Mouse (Mus musculus): Measurements from ENCODE around the gene Dtd2. TPM values are rescaled to one million over a fixed set of nuclear protein-coding genes. Genes with fewer than 3 reads are reported as not detected.

Gene Dtd2
- total and polyA plus RNA-seq, 3 experiments, result 12.1 to 31.5 (median 12.8) TPM

GRCm38 (mm10) chr12:51974381-51974780 is 31.9 kb downstream of the Dtd2 start:
- H3K9me3 ChIP-seq (replicated peaks), result peaks cover 7% of the 10 kb centered on the region
- H3K4me3 ChIP-seq (ENCODE audit: low read depth, low read length), result no peak overlapping the region
- no peak for ATAC-seq (ENCODE audit: extremely low read depth, insufficient number of reproducible peaks, low FRiP score, poor library complexity, severe bottlenecking)
- peaks cover 15% of the 10 kb centered on the region for H3K4me1 ChIP-seq (ENCODE audit: insufficient read depth, low read depth, low read length)
- no peaks in the 10 kb centered on the region for H3K36me3 ChIP-seq (replicated peaks)
- H3K27me3 ChIP-seq (ENCODE audit: insufficient read depth, low read length), result 0 out of 2 replicates have a peak, but pooled peaks cover 2% of the 10 kb centered on the region
- no peak for TF ChIP-seq POLR2AphosphoS5 (IDR thresholded peaks at IDR 0.05; ENCODE audit: insufficient replicate concordance, low read depth, low read length)
- no peak for DNase-seq (ENCODE audit: low spot score)

DNA sequence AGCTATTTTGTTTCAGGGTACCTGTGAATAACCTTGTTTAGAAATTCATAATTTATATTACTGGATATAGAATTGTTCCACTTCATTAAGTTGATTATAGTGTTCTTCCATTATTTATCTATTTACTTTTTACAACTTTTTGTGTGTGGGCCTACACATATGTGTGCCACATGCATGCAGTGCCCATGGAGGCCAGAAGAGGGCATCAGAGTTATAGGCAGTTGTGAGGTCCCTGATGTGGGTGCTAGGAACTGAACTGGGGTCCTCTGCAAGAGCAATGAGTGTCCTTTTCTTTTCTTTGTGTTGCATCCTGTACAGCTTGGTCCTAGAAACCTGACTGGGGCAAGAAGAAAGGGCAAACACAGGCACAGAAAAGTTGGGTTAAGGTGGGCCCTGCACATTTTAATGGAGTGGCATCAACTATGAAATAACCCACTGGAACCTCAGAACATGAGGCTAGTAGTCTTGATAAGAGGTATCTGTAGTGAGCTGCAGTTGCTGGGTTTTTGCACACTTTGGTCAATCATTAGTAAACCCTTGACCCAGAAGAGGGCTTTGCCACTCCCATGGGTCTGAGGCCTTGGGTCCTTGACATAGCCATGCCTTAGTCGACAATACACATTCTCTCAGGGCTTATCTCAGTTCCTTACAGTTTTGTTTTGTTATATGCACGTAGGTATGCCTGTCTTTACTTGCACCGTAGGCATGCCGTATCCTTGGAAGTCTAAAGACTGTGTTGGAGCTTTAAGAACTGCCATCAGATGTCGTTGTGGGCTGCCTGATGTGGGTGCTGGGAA is 33.8 kb downstream of the Dtd2 start:
- 0 out of 2 replicates have a peak, but pooled peaks cover 2% of the 10 kb centered on the region for H3K27me3 ChIP-seq (ENCODE audit: insufficient read depth, low read length)
- no peak for TF ChIP-seq POLR2AphosphoS5 (IDR thresholded peaks at IDR 0.05; ENCODE audit: insufficient replicate concordance, low read depth, low read length)
- TF ChIP-seq CTCF (IDR thresholded peaks at IDR 0.05; ENCODE audit: low read depth, low read length), result no peak
- no peak for TF ChIP-seq GATA1 (IDR thresholded peaks at IDR 0.05; ENCODE audit: borderline replicate concordance, low read length)
- no peak for TF ChIP-seq TAL1 (conservative IDR thresholded peaks at IDR 0.05; ENCODE audit: low read depth, low read length)
- TF ChIP-seq GATA2 (IDR thresholded peaks at IDR 0.05; ENCODE audit: borderline replicate concordance, low read depth, low read length), result no peak
- H3K9me3 ChIP-seq (replicated peaks), result peaks cover 7% of the 10 kb centered on the region
- peaks cover 32% of the 10 kb centered on the region for H3K4me1 ChIP-seq (ENCODE audit: insufficient read depth, low read depth, low read length)
- ATAC-seq (ENCODE audit: extremely low read depth, insufficient number of reproducible peaks, low FRiP score, poor library complexity, severe bottlenecking), result no peak
- H3K36me3 ChIP-seq (replicated peaks), result peaks cover 8% of the 10 kb centered on the region
- H3K4me3 ChIP-seq (ENCODE audit: low read depth, low read length), result no peak overlapping the region
- no peak for DNase-seq (ENCODE audit: low spot score)

DNA sequence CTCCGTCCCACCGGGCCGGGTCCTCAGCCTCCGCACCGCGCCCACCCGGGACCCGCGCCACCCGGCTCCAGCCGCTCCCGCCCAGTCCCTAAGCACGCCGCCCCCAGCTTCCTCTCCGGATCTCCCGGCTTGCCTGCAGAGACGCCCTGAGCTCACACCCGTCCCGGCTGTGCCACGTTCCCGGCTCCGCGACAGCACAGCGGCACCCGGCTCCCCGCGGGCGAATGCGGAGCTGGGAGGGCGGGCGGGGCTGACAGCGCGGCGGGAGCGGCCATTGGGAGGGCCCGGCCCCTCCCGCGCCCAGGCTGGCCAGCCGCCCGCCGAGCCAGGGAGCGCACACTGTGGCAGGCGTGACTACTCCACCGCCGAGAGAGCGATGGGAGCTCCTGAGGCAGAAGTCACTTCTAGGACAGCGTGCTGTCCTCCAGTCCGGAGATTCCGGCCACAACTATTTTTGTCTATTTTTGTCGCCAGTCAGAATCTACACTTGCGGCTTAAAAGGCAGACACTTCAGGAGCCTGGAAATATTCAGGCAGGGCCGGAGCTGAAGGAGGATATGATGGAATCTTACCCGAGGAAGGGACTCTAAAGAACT is 35.1 kb downstream of the Dtd2 start, which contains the start of gene Heatr5a:
Heatr5a (minus strand) TSS at position 252 of the 595 bp plus-strand sequence.
- TF ChIP-seq CTCF (IDR thresholded peaks at IDR 0.05; ENCODE audit: low read depth, low read length), result no peak
- no peak for TF ChIP-seq TAL1 (conservative IDR thresholded peaks at IDR 0.05; ENCODE audit: low read depth, low read length)
- no peak for TF ChIP-seq POLR2AphosphoS5 (IDR thresholded peaks at IDR 0.05; ENCODE audit: insufficient replicate concordance, low read depth, low read length)
- no peak for TF ChIP-seq GATA2 (IDR thresholded peaks at IDR 0.05; ENCODE audit: borderline replicate concordance, low read depth, low read length)
- H3K27me3 ChIP-seq (ENCODE audit: insufficient read depth, low read length), result 0 out of 2 replicates have a peak, but pooled peaks cover 2% of the 10 kb centered on the region
- DNase-seq (ENCODE audit: low spot score) (peak; percentile 86), ATAC-seq (ENCODE audit: extremely low read depth, insufficient number of reproducible peaks, low FRiP score, poor library complexity, severe bottlenecking) (peak; percentile 86)
- peaks cover 37% of the 10 kb centered on the region for H3K4me1 ChIP-seq (ENCODE audit: insufficient read depth, low read depth, low read length)
- peaks cover 14% of the 10 kb centered on the region for H3K36me3 ChIP-seq (replicated peaks)
- peaks cover 7% of the 10 kb centered on the region for H3K9me3 ChIP-seq (replicated peaks)
- peak within 1 kb of the TSS; percentile 99 for H3K4me3 ChIP-seq (ENCODE audit: low read depth, low read length)

DNA sequence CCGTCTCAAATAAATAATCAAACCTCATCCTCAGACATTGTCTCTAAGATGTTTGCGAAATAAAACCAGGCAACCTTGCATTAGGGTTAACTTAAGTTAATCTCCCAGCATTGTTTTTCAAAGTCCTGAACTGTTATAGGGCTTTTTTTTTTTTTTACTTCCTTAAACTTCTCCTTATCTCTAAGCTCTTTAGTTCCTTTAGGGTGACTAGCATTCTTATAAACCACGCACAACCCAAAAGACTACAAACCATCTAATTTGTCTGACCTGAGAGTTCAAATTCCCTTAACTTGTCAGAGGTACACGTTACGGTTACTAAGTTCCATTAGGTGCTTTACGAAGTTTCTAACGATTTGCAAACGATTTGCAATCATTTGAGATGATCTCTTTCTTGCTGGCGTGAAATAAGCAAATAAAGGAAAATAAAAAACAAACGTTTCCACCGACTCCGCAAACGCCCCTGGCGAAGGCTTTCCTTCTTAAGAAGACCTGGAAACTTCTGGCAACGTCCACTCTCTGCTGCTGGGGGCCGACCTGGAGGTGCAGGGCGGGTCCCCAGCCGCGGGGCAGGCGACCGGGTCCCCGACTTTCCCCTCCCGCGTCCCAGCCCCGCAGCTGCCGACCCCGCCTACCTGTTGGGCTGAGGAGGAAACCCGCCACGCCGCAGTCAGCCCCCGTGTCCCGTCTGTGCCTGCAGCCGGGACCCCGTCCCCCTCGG is 35.8 kb downstream of the Dtd2 start:
- Histone ChIP-seq H3K27me3 (ENCODE audit: insufficient read depth, low read length) (no peaks in the 10 kb centered on the region), H3K4me3 (ENCODE audit: low read depth, low read length) (peak overlapping the region; percentile 99), H3K36me3 (replicated peaks) (peaks cover 21% of the 10 kb centered on the region), H3K4me1 (ENCODE audit: insufficient read depth, low read depth, low read length) (peaks cover 40% of the 10 kb centered on the region), H3K9me3 (replicated peaks) (peaks cover 7% of the 10 kb centered on the region)
- peak; percentile 43 for ATAC-seq (ENCODE audit: extremely low read depth, insufficient number of reproducible peaks, low FRiP score, poor library complexity, severe bottlenecking)
- DNase-seq (ENCODE audit: low spot score), result peak; percentile 64
- TF ChIP-seq CTCF (IDR thresholded peaks at IDR 0.05; ENCODE audit: low read depth, low read length) (no peak), GATA1 (IDR thresholded peaks at IDR 0.05; ENCODE audit: borderline replicate concordance, low read length) (no peak), TAL1 (conservative IDR thresholded peaks at IDR 0.05; ENCODE audit: low read depth, low read length) (no peak), POLR2AphosphoS5 (IDR thresholded peaks at IDR 0.05; ENCODE audit: insufficient replicate concordance, low read depth, low read length) (no peak), GATA2 (IDR thresholded peaks at IDR 0.05; ENCODE audit: borderline replicate concordance, low read depth, low read length) (no peak)

DNA sequence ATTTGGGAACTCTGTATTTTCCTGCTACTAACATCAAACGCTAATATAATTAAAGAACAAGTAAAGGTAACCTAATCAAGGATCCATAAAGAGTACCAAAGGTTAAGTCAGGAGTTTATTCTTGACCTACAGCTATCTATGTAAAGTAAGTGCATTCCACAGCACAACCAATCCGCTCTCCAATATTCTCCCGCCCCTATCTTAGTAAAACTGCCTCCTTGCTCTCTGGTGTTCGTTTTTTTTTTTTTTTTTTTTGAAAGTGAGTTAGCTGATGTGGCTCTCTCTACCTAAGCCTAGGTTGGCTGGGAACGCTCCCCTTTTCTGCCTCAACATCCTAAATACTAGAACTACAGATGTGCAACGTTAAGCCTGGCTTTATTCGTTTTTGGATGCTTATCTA is 36.4 kb downstream of the Dtd2 start:
- H3K27me3 ChIP-seq (ENCODE audit: insufficient read depth, low read length), result no peaks in the 10 kb centered on the region
- no peak for TF ChIP-seq GATA2 (IDR thresholded peaks at IDR 0.05; ENCODE audit: borderline replicate concordance, low read depth, low read length)
- TF ChIP-seq POLR2AphosphoS5 (IDR thresholded peaks at IDR 0.05; ENCODE audit: insufficient replicate concordance, low read depth, low read length), result no peak
- TF ChIP-seq TAL1 (conservative IDR thresholded peaks at IDR 0.05; ENCODE audit: low read depth, low read length), result no peak
- no peak for TF ChIP-seq CTCF (IDR thresholded peaks at IDR 0.05; ENCODE audit: low read depth, low read length)
- TF ChIP-seq GATA1 (IDR thresholded peaks at IDR 0.05; ENCODE audit: borderline replicate concordance, low read length), result no peak
- H3K36me3 ChIP-seq (replicated peaks), result peaks cover 26% of the 10 kb centered on the region
- peak overlapping the region; percentile 99 for H3K4me3 ChIP-seq (ENCODE audit: low read depth, low read length)
- DNase-seq (ENCODE audit: low spot score) (no peak), ATAC-seq (ENCODE audit: extremely low read depth, insufficient number of reproducible peaks, low FRiP score, poor library complexity, severe bottlenecking) (peak; percentile 18)
- H3K9me3 ChIP-seq (replicated peaks), result peaks cover 7% of the 10 kb centered on the region
- peaks cover 46% of the 10 kb centered on the region for H3K4me1 ChIP-seq (ENCODE audit: insufficient read depth, low read depth, low read length)

DNA sequence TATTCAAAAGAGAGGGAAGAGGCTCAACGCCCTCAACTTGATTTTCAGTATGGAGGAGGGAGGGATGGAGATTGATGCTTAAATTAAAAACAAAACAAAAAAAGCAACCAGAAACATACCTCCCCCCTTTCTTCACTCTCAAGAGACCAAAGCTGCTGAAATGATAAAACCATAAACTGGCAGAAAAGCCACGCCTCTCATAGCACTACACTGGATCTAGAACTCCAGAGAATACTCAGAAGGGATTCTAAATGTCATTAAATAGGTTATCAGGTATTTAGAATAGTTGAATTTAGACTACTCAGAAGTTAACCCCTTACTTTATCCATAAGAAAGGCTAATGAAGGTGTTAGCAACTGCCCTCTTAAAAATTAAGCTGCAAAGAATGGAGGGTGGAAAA is 37.2 kb downstream of the Dtd2 start:
- no peak for TF ChIP-seq TAL1 (conservative IDR thresholded peaks at IDR 0.05; ENCODE audit: low read depth, low read length)
- no peak for TF ChIP-seq POLR2AphosphoS5 (IDR thresholded peaks at IDR 0.05; ENCODE audit: insufficient replicate concordance, low read depth, low read length)
- no peak for TF ChIP-seq CTCF (IDR thresholded peaks at IDR 0.05; ENCODE audit: low read depth, low read length)
- no peak for TF ChIP-seq GATA1 (IDR thresholded peaks at IDR 0.05; ENCODE audit: borderline replicate concordance, low read length)
- TF ChIP-seq GATA2 (IDR thresholded peaks at IDR 0.05; ENCODE audit: borderline replicate concordance, low read depth, low read length), result no peak
- Histone ChIP-seq H3K36me3 (replicated peaks) (peaks cover 32% of the 10 kb centered on the region), H3K27me3 (ENCODE audit: insufficient read depth, low read length) (no peaks in the 10 kb centered on the region), H3K4me3 (ENCODE audit: low read depth, low read length) (no peak overlapping the region), H3K9me3 (replicated peaks) (peaks cover 7% of the 10 kb centered on the region), H3K4me1 (ENCODE audit: insufficient read depth, low read depth, low read length) (peaks cover 53% of the 10 kb centered on the region)
- DNase-seq (ENCODE audit: low spot score) (no peak), ATAC-seq (ENCODE audit: extremely low read depth, insufficient number of reproducible peaks, low FRiP score, poor library complexity, severe bottlenecking) (no peak)
